Mouse (Mus musculus): Measurements from ENCODE around the gene Sec14l4.
"Not testable (repeated sequence)": the region's sequence is repeated elsewhere in the genome, so short reads cannot be mapped to it uniquely, and the experiment has no call there.

The Sec14l4 gene

GRCm38 (mm10) chr11:4031126-4031941, at the start of gene Sec14l4:
TSS of gene Sec14l4 (plus strand) at chr11:4031462.
- no peak for DNase-seq (ENCODE audit: low read depth)

- no peak for DNase-seq (ENCODE audit: low read depth)
Observed at GRCm38 (mm10) chr11:3981536-3981935, 49.7 kb upstream of the Sec14l4 start.

- no peak for DNase-seq (ENCODE audit: low read depth)
Observed at GRCm38 (mm10) chr11:3982275-3983209, 48.7 kb upstream of the Sec14l4 start.

- DNase-seq (ENCODE audit: low read depth): no peak
Observed at GRCm38 (mm10) chr11:3983291-3983862, 47.9 kb upstream of the Sec14l4 start, which contains the start of gene Gal3st1. TSS of gene Gal3st1 (plus strand) at chr11:3983636.

GRCm38 (mm10) chr11:3983863-3984745, 47.2 kb upstream of the Sec14l4 start:
- no peak for DNase-seq (ENCODE audit: low read depth)

- no peak for DNase-seq (ENCODE audit: low read depth)
Observed at GRCm38 (mm10) chr11:3989748-3990147, 41.5 kb upstream of the Sec14l4 start.

GRCm38 (mm10) chr11:3993132-3993531, 38.1 kb upstream of the Sec14l4 start:
- DNase-seq (ENCODE audit: low read depth): no peak

GRCm38 (mm10) chr11:3993914-3994313, 37.3 kb upstream of the Sec14l4 start:
- DNase-seq (ENCODE audit: low read depth): no peak

GRCm38 (mm10) chr11:3995511-3995910, 35.8 kb upstream of the Sec14l4 start:
- DNase-seq (ENCODE audit: low read depth): no peak

- DNase-seq (ENCODE audit: low read depth): no peak
Observed at GRCm38 (mm10) chr11:3996840-3997239, 34.4 kb upstream of the Sec14l4 start.

- peak; percentile 34 for DNase-seq (ENCODE audit: low read depth)
Observed at GRCm38 (mm10) chr11:3997978-3998720, 33.1 kb upstream of the Sec14l4 start.

GRCm38 (mm10) chr11:3999547-3999946, 31.7 kb upstream of the Sec14l4 start:
- no peak for DNase-seq (ENCODE audit: low read depth)

GRCm38 (mm10) chr11:4001603-4002002, 29.7 kb upstream of the Sec14l4 start:
- DNase-seq (ENCODE audit: low read depth): peak; percentile 58

- DNase-seq (ENCODE audit: low read depth): no peak
Observed at GRCm38 (mm10) chr11:4005220-4005805, 25.9 kb upstream of the Sec14l4 start.

- DNase-seq (ENCODE audit: low read depth): no peak
Observed at GRCm38 (mm10) chr11:4006462-4006861, 24.8 kb upstream of the Sec14l4 start.

GRCm38 (mm10) chr11:4012616-4013015, 18.6 kb upstream of the Sec14l4 start:
- no peak for DNase-seq (ENCODE audit: low read depth)

- not testable (repeated sequence) for DNase-seq (ENCODE audit: low read depth)
Observed at GRCm38 (mm10) chr11:4015796-4016195, 15.5 kb upstream of the Sec14l4 start.

- not testable (repeated sequence) for DNase-seq (ENCODE audit: low read depth)
Observed at GRCm38 (mm10) chr11:4022111-4022510, 9.2 kb upstream of the Sec14l4 start.

- no peak for DNase-seq (ENCODE audit: low read depth)
Observed at GRCm38 (mm10) chr11:4023321-4023720, 7.9 kb upstream of the Sec14l4 start.

- no peak for DNase-seq (ENCODE audit: low read depth)
Observed at GRCm38 (mm10) chr11:4027066-4027465, 4.2 kb upstream of the Sec14l4 start.

Data from c-Kit-positive CD71-negative TER-119-negative erythroid progenitor cells, embryonic 14.5 days (primary cell).